Mouse (Mus musculus) ES-Bruce4 (cell line): ENCODE results near the gene Wdr90. TPM values are rescaled to one million over a fixed set of nuclear protein-coding genes. Genes with fewer than 3 reads are reported as not detected.
A peak's percentile ranks its signal among the peaks of the same experiment; 100 is the strongest.

Source experiments
- H3K27ac ChIP-seq: 2 replicates; pipeline ENCODE4 v1.5.1; 2012; ENCODE audit warnings: low read length, inconsistent platforms; ENCODE audit not compliant: insufficient read depth
- H3K27me3 ChIP-seq: 2 replicates; pipeline ENCODE4 v1.6.1; 2012; ENCODE audit warnings: mild to moderate bottlenecking, low read length, inconsistent platforms; ENCODE audit not compliant: control insufficient read depth, poor library complexity, insufficient read depth, severe bottlenecking
- H3K36me3 ChIP-seq: 2 replicates; pipeline ENCODE4 v1.6.1; 2012; ENCODE audit warnings: inconsistent platforms, mild to moderate bottlenecking, low read length, moderate library complexity; ENCODE audit not compliant: control insufficient read depth, poor library complexity, insufficient read depth, severe bottlenecking
- H3K4me1 ChIP-seq: one replicate; pipeline ENCODE4 v1.8.1; 2011; ENCODE audit warnings: low read length; ENCODE audit not compliant: control insufficient read depth, insufficient read depth
- H3K4me3 ChIP-seq: 2 replicates; pipeline ENCODE4 v1.5.1; 2011; ENCODE audit warnings: low read depth, mild to moderate bottlenecking, low read length
- H3K9ac ChIP-seq: 2 replicates; pipeline ENCODE4 v1.6.1; 2012; ENCODE audit warnings: low read depth, mild to moderate bottlenecking, inconsistent platforms; ENCODE audit not compliant: poor library complexity, severe bottlenecking
- H3K9me3 ChIP-seq: replicated peaks from 2 replicates; pipeline ENCODE4 v1.6.1; 2012; ENCODE audit warnings: mild to moderate bottlenecking, low read length, inconsistent platforms; ENCODE audit not compliant: control insufficient read depth, poor library complexity, insufficient read depth, severe bottlenecking
- CTCF ChIP-seq: IDR thresholded peaks from one replicate; pipeline ENCODE4 v1.8.1; 2011; ENCODE audit warnings: low read depth, low read length
- EP300 ChIP-seq: IDR thresholded peaks from 2 replicates; pipeline ENCODE4 v1.6.1; 2011; ENCODE audit warnings: low read depth, low read length; ENCODE audit not compliant: insufficient read depth
- POLR2A ChIP-seq: IDR thresholded peaks from one replicate; pipeline ENCODE4 v1.8.1; 2011; ENCODE audit warnings: low read length; ENCODE audit not compliant: insufficient read depth
- polyA plus RNA-seq: library from polyadenylated mRNA; stranded (reverse); fragments of >200 nt; gene quantifications from 2 replicates; pipeline ENCODE4 v1.2.4, GENCODE M21; 2011; ENCODE audit warnings: low read depth; ENCODE audit not compliant: missing spikeins, insufficient read depth, insufficient read length

Wdr90 gene
- polyA plus RNA-seq, 1 experiment, result 10.5 TPM

DNA sequence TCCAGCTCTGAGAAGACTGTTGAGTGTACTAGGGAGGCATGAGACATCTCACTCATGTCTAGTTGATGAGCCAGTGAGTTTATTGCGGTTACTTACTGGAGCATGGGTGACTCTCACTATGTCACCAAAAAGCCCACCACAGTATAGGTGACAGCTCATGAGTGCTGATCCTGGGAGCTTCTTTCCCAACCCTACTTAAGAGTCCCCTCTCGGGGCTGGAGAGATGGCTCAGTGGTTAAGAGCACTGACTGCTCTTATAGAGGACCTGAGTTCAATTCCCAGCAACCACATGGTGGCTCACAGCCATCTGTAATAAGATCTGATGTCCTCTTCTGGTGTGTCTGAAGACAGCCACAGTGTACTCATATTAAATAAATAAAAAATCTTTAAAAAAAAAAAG, 8.7 kb upstream of the Wdr90 start:
- H3K4me3 ChIP-seq, result no peak overlapping the region
- no peaks in the 10 kb centered on the region for H3K36me3 ChIP-seq
- TF ChIP-seq EP300 (no peak), CTCF (no peak), POLR2A (no peak)
- no peaks in the 10 kb centered on the region for H3K4me1 ChIP-seq
- H3K9me3 ChIP-seq, result no peaks in the 10 kb centered on the region
- H3K9ac ChIP-seq, result no peak overlapping the region
- H3K27ac ChIP-seq, result no peak overlapping the region
- no peaks in the 10 kb centered on the region for H3K27me3 ChIP-seq

- Histone ChIP-seq H3K4me3 (no peak overlapping the region), H3K9me3 (no peaks in the 10 kb centered on the region), H3K4me1 (no peaks in the 10 kb centered on the region), H3K9ac (no peak overlapping the region), H3K36me3 (no peaks in the 10 kb centered on the region), H3K27me3 (no peaks in the 10 kb centered on the region), H3K27ac (no peak overlapping the region)
- TF ChIP-seq EP300, result no peak
- no peak for TF ChIP-seq POLR2A
- TF ChIP-seq CTCF, result no peak
Measured at GRCm38 (mm10) chr17:25869498-25869897, 8.2 kb upstream of the Wdr90 start.

DNA sequence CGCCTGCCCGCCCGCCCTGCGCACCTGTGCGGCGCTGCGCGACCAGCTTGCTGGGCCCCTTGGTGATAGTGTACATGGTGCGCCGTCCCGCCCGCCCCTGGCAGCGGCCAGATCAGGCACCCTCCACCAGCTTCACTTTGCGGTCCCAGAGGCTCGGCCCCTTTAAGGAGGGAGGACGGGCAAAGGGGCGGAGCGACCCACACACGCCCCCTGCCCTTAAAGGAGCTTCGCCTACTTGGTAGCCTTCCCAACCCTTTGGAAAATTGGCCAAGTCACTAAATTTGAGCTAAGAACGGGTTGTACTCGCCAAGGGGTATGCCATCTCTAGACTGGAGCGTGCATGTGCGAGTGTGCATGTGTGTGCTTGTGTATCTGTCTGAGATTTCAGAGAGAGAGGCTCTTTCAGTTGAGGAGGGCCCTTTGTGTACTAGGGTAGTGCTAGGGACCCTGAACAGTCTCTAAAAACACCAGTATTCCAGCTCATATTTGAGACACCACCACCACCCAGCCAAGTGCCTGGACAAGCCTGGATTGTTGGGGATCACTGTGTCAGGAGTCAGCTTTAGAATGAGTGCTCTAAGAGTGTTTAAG, 7.4 kb upstream of the Wdr90 start, which contains the start of gene Mcrip2:
Gene Mcrip2 (minus strand): TSS at position 164 of the 591 bp plus-strand sequence.
- no peak within 1 kb of the TSS for H3K27ac ChIP-seq

GRCm38 (mm10) chr17:25867836-25868600, 6.7 kb upstream of the Wdr90 start:
- H3K27ac ChIP-seq, result no peak overlapping the region
- H3K9ac ChIP-seq, result peak overlapping the region; percentile 53
- no peaks in the 10 kb centered on the region for H3K27me3 ChIP-seq
- TF ChIP-seq CTCF (no peak), EP300 (no peak), POLR2A (no peak)
- peak overlapping the region; percentile 82 for H3K4me3 ChIP-seq
- no peaks in the 10 kb centered on the region for H3K36me3 ChIP-seq
- H3K4me1 ChIP-seq, result no peaks in the 10 kb centered on the region
- no peaks in the 10 kb centered on the region for H3K9me3 ChIP-seq

More for the DNA sequence above, 7.4 kb upstream of the Wdr90 start, which contains the start of gene Mcrip2:
- Histone ChIP-seq H3K9ac (peak within 1 kb of the TSS; percentile 53), H3K36me3 (no peaks in the 10 kb centered on the region), H3K9me3 (no peaks in the 10 kb centered on the region), H3K4me3 (peak within 1 kb of the TSS; percentile 82), H3K27me3 (no peaks in the 10 kb centered on the region), H3K4me1 (no peaks in the 10 kb centered on the region)
- TF ChIP-seq CTCF (no peak), EP300 (no peak)

DNA sequence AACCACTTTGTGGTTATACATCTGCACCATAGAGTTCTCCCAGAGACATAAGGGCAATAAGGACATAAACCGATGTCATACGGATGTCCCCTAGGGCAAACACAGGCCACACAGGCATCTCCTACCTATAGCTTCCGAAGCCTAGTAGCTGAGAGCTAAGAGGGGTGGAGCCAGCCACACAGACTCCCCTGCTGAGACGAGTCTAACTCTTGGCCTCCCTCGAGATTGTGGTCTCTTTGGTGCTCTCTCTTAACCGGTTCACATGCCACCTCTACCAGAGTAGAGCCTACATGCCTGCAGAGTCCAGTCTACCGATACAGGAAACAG, 6.2 kb upstream of the Wdr90 start:
- Histone ChIP-seq H3K9ac (peak overlapping the region; percentile 53; the same call in 1 of the 2 replicates), H3K9me3 (no peaks in the 10 kb centered on the region), H3K4me3 (peak overlapping the region; percentile 82), H3K27ac (no peak overlapping the region), H3K27me3 (no peaks in the 10 kb centered on the region), H3K36me3 (no peaks in the 10 kb centered on the region), H3K4me1 (no peaks in the 10 kb centered on the region)
- TF ChIP-seq EP300 (no peak), POLR2A (no peak), CTCF (no peak)

DNA sequence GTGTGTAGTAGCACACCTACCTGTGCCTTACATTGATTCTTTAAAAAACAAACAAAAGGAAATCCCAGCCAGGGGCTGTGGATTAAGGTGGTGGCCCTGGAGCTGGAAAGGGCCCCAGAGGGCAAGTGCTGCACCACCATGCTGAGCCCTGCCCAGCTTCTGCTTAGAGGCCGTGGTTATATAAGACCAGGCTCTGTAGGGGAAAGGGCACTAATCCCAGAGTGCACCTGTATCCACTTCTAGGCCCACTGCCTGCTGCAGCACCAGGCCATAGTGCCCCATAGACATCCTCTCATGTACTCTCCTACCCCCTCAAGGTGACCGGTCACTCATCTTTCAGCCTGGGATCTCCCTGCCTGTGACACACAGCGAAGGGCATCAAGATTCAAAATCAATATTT, 4.9 kb upstream of the Wdr90 start:
- Histone ChIP-seq H3K4me1 (no peaks in the 10 kb centered on the region), H3K4me3 (no peak overlapping the region), H3K27me3 (no peaks in the 10 kb centered on the region), H3K9ac (no peak overlapping the region), H3K9me3 (no peaks in the 10 kb centered on the region), H3K36me3 (no peaks in the 10 kb centered on the region), H3K27ac (no peak overlapping the region)
- TF ChIP-seq EP300 (no peak), POLR2A (no peak), CTCF (no peak)
